Mouse (Mus musculus) liver, embryonic 14.5 days (tissue): Measurements from ENCODE around the gene Adipor2. TPM values are rescaled to one million over a fixed set of nuclear protein-coding genes. Genes with fewer than 3 reads are reported as not detected.

ENCODE experiments used
- ATAC-seq: fragments of 200-750 bp; cut with Nextera tagmentation; 2 replicates; pipeline ENCODE4 v1.8.0; 2017; ENCODE audit warnings: moderate number of reproducible peaks, mild to moderate bottlenecking, moderate library complexity; ENCODE audit not compliant: insufficient read depth
- DNase-seq, 3 experiments: peaks; one replicate each; pipeline ENCODE4 v3.0.0-alpha.2; 2012 to 2013; ENCODE audit warnings: low read depth in 3 of 3, low spot score in 3 of 3
- H3K27ac ChIP-seq: fragments of 300-500 bp; sonication (generic); 2 replicates; pipeline ENCODE4 v1.5.1; 2014; ENCODE audit warnings: moderate library complexity, mild to moderate bottlenecking, control low read depth, inconsistent platforms
- H3K27me3 ChIP-seq: fragments of 300-500 bp; sonication (generic); 2 replicates; pipeline ENCODE4 v1.6.1; 2014; ENCODE audit warnings: mild to moderate bottlenecking, low read length, moderate library complexity; ENCODE audit not compliant: control insufficient read depth, insufficient read depth
- H3K36me3 ChIP-seq: fragments of 300-500 bp; sonication (generic); replicated peaks from 2 replicates; pipeline ENCODE4 v1.6.1; 2014; ENCODE audit warnings: low read depth; ENCODE audit not compliant: control insufficient read depth, insufficient read depth
- H3K4me1 ChIP-seq, 2 experiments: fragments of 200-500 bp in 1 of 2; fragments of 300-500 bp in 1 of 2; sonication (generic) in 1 of 2; replicated peaks; 2 replicates each; pipeline ENCODE4 v1.6.1; 2012 to 2014; ENCODE audit warnings: antibody characterized with exemption in 1 of 2, inconsistent platforms in 1 of 2, low read length in 1 of 2; ENCODE audit not compliant: control insufficient read depth in 2 of 2, insufficient read depth in 2 of 2
- H3K4me2 ChIP-seq: fragments of 300-500 bp; sonication (generic); 2 replicates; pipeline ENCODE4 v1.6.1; 2014; ENCODE audit warnings: low read depth, mild to moderate bottlenecking, control low read depth, moderate library complexity
- H3K4me3 ChIP-seq, 2 experiments: fragments of 200-500 bp in 1 of 2; fragments of 300-500 bp in 1 of 2; sonication (generic) in 1 of 2; 2 replicates each; pipeline ENCODE4 v1.5.1; 2012 to 2014; ENCODE audit warnings: low read depth in 2 of 2, low read length in 2 of 2, mild to moderate bottlenecking in 2 of 2, control low read depth in 1 of 2, inconsistent platforms in 1 of 2, moderate library complexity in 1 of 2; ENCODE audit not compliant: insufficient read depth in 1 of 2
- H3K9ac ChIP-seq: fragments of 300-500 bp; sonication (generic); replicated peaks from 2 replicates; pipeline ENCODE4 v1.6.1; 2014; ENCODE audit warnings: mild to moderate bottlenecking, control low read depth, moderate library complexity
- H3K9me3 ChIP-seq: fragments of 300-500 bp; sonication (generic); 2 replicates; pipeline ENCODE4 v1.6.1; 2016; ENCODE audit warnings: low read length, mixed read lengths; ENCODE audit not compliant: control insufficient read depth
- CTCF ChIP-seq: IDR thresholded peaks from 2 replicates; pipeline ENCODE4 v1.5.1; 2016; ENCODE audit warnings: antibody characterized with exemption, low read depth, control low read depth
- EP300 ChIP-seq: IDR thresholded peaks from 2 replicates; pipeline ENCODE4 v1.6.1; 2016; ENCODE audit warnings: antibody characterized with exemption, low read depth
- WGBS: fragments of 180-500 bp; shearing (Covaris S2); extraction: QIAGEN DNeasy Blood & Tissue Kit; methylation state at CpG from one replicate; pipeline ENCODE4 v1.1.7; 2014; ENCODE audit not compliant: insufficient replicate concordance; 5-methylcytosine and 5-hydroxymethylcytosine counted together
- polyA plus RNA-seq, 2 experiments: library from polyadenylated mRNA; depleted of rRNA in 1 of 2; stranded (reverse) in 1 of 2; unstranded in 1 of 2; fragments of >200 nt; fragmentation: Nextera tagmentation in 1 of 2; extraction: Ambion mirVana in 1 of 2; gene quantifications; 2 replicates each; pipeline versions ENCODE4 v1.2.1 to v1.2.3; 2012 to 2014

Adipor2 gene
- 16.5 and 18.4 TPM in 2 replicates for polyA plus RNA-seq (2012; rRNA removed)
- polyA plus RNA-seq (2014; fragmentation: Nextera tagmentation; extraction: Ambion mirVana) = 17.7 and 19.2 TPM in 2 replicates

DNA sequence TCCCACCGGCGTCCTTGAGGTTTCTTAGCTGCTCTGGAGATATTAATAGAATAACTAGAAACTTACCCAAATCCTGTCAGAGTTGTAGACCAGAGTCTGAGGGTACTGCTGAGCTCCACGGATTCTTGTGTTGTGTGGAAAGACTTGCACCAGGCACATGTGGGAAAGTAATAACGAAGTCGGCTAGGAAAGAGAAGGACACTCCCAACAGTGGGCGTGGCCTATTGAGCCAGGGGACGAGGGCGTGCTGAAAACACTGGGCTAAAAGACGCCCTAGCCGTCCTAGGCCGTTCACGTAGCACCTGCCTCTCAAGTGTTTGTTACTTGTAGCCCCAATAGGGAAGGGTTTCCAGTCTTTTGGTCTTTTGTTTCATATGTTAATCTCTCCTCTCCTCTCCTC is at the start of gene Adipor2:
Adipor2 (minus strand) TSS at position 351 of the 400 bp plus-strand sequence.
- Histone ChIP-seq H3K4me3 (0 out of 4 replicates have a peak within 1 kb of the TSS, but pooled peaks of 1 of the 2 experiments have one; percentile 17), H3K27ac (no peak within 1 kb of the TSS), H3K4me2 (peak within 1 kb of the TSS; percentile 47), H3K9me3 (no peaks in the 10 kb centered on the region), H3K9ac (no peak within 1 kb of the TSS), H3K4me1 (peaks cover 0 to 12% of the 10 kb centered on the region in 2 experiments; a peak in 3 of 4 replicates), H3K27me3 (no peaks in the 10 kb centered on the region), H3K36me3 (no peaks in the 10 kb centered on the region)
- DNase-seq (peak; percentile 50 to 60 (median 60)), ATAC-seq (peak; percentile 77)
- TF ChIP-seq CTCF = no peak
- no peak for TF ChIP-seq EP300
- WGBS = 2% methylated on average over 12 of the region's 12 CpGs

DNA sequence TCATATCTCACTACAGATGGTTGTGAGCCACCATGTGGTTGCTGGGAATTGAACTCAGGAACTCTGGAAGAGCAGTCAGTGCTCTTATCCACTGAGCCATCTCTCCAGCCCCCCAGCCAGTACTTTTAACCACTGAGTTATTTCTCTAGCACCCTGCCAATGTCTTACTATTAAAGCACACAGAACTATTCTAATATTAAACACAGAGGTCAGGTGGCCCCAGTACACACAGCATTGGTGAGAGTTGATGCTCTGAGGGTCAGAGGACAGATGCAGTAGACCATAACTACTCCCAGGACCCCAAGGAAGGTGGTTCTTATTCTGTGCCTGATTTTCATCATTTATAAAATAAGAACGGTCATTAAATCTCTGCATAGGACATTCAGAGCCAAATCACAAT is 48.7 kb upstream of the Adipor2 start:
- WGBS = 76% methylated on average over 1 of the region's 1 CpGs
- DNase-seq (no peak), ATAC-seq (no peak)
- Histone ChIP-seq H3K27ac (no peak overlapping the region), H3K9ac (no peak overlapping the region), H3K4me1 (no peaks in the 10 kb centered on the region; a peak in 1 of 4 replicates), H3K4me2 (no peak overlapping the region), H3K36me3 (no peaks in the 10 kb centered on the region), H3K4me3 (no peak overlapping the region), H3K27me3 (no peaks in the 10 kb centered on the region), H3K9me3 (no peaks in the 10 kb centered on the region)
- no peak for TF ChIP-seq EP300
- no peak for TF ChIP-seq CTCF

DNA sequence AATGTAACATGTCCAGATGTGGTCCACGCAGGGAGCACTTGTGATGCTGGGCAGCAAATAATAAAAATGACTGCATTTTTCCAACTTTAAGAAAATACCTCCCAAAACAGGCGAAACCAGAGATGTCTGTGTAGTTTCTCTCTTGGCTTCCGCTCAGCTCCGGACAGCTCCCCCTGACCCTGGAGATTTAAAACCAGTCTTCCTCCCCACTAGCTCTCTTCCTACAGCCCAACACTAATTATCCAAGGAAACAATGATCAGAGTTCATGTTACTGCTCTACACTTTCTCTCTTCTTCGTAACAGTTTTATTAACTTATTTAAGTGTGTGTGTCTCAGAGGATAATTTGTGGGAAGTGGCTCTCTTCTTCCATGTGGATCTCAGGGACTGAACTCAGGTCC is 42.9 kb upstream of the Adipor2 start:
- no peak overlapping the region for H3K4me3 ChIP-seq
- WGBS = 65% methylated on average over 5 of the region's 5 CpGs
- no peak overlapping the region for H3K9ac ChIP-seq
- TF ChIP-seq CTCF = no peak
- no peak overlapping the region for H3K27ac ChIP-seq
- H3K9me3 ChIP-seq = no peaks in the 10 kb centered on the region
- H3K36me3 ChIP-seq = no peaks in the 10 kb centered on the region
- DNase-seq (no peak), ATAC-seq (no peak)
- H3K27me3 ChIP-seq = no peaks in the 10 kb centered on the region; the same call in 1 of the 2 replicates
- H3K4me2 ChIP-seq = no peak overlapping the region
- H3K4me1 ChIP-seq = no peaks in the 10 kb centered on the region; a peak in 1 of 4 replicates

DNA sequence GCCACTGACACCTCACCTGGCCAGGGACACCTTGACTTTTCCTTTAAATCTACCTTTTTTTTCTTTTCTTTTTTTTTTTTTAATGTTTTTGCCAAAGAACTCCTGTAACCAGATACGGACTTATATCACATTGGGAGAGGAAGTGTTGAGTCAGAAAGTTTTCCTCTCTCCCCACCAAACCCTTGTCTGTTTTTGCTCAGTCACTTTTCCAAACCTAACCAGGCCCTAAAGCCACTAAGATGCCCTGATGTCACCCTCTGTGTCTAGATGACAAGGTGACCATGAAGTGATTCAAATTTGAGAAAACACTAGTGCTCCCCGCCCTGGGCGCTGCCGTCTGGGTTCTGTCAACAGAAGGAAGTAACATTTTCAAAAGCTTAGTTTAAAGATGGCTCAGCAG is 41.5 kb upstream of the Adipor2 start:
- H3K4me1 ChIP-seq = no peaks in the 10 kb centered on the region; a peak in 1 of 4 replicates
- no peaks in the 10 kb centered on the region for H3K36me3 ChIP-seq
- H3K4me3 ChIP-seq = no peak overlapping the region
- H3K9ac ChIP-seq = no peak overlapping the region
- no peak for ATAC-seq
- H3K27me3 ChIP-seq = no peaks in the 10 kb centered on the region; the same call in 1 of the 2 replicates
- no peak overlapping the region for H3K27ac ChIP-seq
- no peaks in the 10 kb centered on the region for H3K9me3 ChIP-seq
- no peak overlapping the region for H3K4me2 ChIP-seq
- DNase-seq = no peak
- TF ChIP-seq CTCF = no peak
- no peak for TF ChIP-seq EP300
- 49% methylated on average over 4 of the region's 4 CpGs for WGBS

DNA sequence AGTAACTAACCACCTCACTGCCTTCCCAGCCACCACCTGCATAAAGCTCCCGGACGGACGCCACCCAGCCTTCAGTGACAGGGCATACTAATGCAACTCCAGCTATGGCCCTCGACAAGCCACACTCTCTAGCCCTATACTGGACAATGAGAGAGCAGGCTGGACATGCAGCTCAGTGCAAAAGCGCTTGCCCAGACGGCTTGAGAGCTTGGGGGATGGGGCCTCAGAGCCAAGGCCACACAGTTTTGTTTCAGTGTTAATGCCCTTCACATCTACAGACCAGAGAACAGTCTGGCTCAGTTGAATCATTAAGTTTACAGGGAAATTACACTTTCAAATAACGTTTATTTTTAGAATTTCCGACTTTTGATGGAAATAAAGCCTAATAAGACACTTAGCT is 40.7 kb upstream of the Adipor2 start:
- 50% methylated on average over 8 of the region's 8 CpGs for WGBS
- H3K27ac ChIP-seq = no peak overlapping the region

More for the DNA sequence above, 40.7 kb upstream of the Adipor2 start:
- Histone ChIP-seq H3K36me3 (no peaks in the 10 kb centered on the region), H3K27me3 (no peaks in the 10 kb centered on the region; the same call in 1 of the 2 replicates), H3K4me2 (no peak overlapping the region), H3K4me1 (no peaks in the 10 kb centered on the region; a peak in 1 of 4 replicates), H3K9ac (no peak overlapping the region), H3K9me3 (no peaks in the 10 kb centered on the region), H3K4me3 (no peak overlapping the region)
- DNase-seq (no peak), ATAC-seq (no peak)
- no peak for TF ChIP-seq EP300
- no peak for TF ChIP-seq CTCF
